Mouse (Mus musculus) brain, embryonic 14.5 days (tissue): ENCODE data around the gene Rsg1. TPM values are rescaled to one million over a fixed set of nuclear protein-coding genes. Genes with fewer than 3 reads are reported as not detected.

Experiments used
- DNase-seq: peaks from one replicate; pipeline ENCODE4 v3.0.0-alpha.2; 2011; ENCODE audit warnings: low read depth
- CTCF ChIP-seq: fragments of 200-500 bp; IDR thresholded peaks from 2 replicates; pipeline ENCODE4 v1.5.1; 2012; ENCODE audit warnings: inconsistent platforms, mild to moderate bottlenecking, moderate library complexity, borderline replicate concordance; ENCODE audit not compliant: insufficient read depth, insufficient read length; ENCODE audit errors: extremely low read depth
- POLR2A ChIP-seq: fragments of 200-500 bp; IDR thresholded peaks from 2 replicates; pipeline ENCODE4 v1.6.1; 2012; ENCODE audit warnings: mild to moderate bottlenecking, inconsistent platforms, borderline replicate concordance; ENCODE audit not compliant: poor library complexity, insufficient read depth, insufficient read length, severe bottlenecking; ENCODE audit errors: extremely low read depth
- polyA plus RNA-seq: library from polyadenylated mRNA; depleted of rRNA; stranded (reverse); fragments of >200 nt; gene quantifications from 2 replicates; pipeline ENCODE4 v1.2.3, GENCODE M21; 2012

Gene Rsg1
- polyA plus RNA-seq, 1 experiment = 5.2 TPM

- DNase-seq = no peak
- TF ChIP-seq CTCF (no peak), POLR2A (no peak)
Observed at GRCm38 (mm10) chr4:141194553-141194952, 19.2 kb upstream of the Rsg1 start.

DNA sequence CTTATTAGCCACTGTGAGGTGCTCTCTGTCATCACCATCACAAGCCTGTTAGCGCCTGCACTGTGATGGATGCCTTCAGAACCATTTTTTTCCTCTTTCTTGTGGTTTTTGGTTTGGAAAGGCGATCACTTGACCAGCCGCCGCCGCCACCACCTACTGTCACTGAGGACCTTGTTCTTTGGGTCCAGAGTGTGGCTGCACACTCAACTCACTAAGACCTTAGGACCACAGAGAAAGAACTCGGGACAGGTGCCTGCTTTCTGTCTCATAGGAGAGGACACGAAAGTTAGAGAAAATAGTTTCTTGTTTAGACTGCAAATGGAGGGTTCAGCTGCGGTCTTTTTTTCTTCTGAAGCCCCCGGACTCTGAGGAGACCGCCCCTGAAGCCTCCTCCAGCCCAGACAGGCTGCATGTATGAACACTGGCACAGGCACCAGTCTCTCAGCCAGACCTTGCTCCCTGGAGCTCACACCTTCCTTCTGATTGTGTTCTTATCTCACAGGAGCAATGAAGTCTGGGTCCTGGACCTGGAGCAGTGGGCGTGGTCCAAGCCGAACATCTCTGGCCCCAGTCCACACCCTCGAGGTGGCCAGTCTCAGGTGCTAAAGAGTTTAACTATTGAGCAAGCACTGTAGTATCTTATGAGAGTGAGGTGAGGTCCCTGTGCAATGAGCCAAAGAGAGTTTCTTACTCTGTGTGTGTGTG lies 16.6 kb upstream of the Rsg1 start:
- DNase-seq = no peak
- no peak for TF ChIP-seq POLR2A
- no peak for TF ChIP-seq CTCF

DNA sequence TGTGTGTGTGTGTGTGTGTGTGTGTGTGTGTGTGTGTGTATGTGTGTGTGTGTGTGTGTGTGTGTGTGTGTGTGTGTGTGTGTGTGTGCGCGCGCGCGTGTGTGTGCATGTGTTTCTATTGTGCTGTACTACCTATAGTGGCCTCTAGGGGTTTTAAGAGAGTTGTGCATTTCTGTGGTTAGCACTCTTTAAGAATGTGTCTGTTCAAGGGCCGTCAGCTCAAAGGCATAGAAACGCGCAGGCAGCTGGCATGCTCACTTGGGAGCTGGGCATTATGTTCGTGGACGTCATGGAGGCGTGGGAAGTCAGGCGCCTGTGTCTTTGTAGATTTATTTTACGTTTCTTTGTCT lies 16.1 kb upstream of the Rsg1 start:
- no peak for DNase-seq
- TF ChIP-seq POLR2A = no peak
- peak; percentile 26; the same call in 1 of the 2 replicates for TF ChIP-seq CTCF

DNA sequence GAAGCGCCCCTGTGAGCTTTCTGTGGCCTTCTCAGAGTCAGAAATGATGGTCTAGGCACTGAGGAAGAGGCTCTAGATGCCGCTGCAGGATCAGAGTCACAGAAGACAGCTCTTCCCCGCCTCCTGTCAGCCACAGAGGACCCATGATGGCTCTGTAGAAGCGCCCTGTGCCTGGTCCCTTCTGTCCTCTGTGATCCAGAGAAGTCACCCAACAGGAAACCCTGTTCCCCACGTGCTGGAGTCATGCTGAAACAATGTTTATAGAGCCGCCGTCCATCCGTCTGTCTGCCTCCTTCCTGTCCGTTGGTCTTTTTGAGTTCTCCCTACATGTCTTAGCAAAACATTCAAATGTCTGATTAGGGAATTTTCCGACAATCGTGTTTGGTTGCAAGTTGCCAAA lies 12.8 kb upstream of the Rsg1 start:
- no peak for DNase-seq
- TF ChIP-seq POLR2A = no peak
- TF ChIP-seq CTCF = no peak

- DNase-seq = no peak
- no peak for TF ChIP-seq POLR2A
- TF ChIP-seq CTCF = no peak
Observed at GRCm38 (mm10) chr4:141202192-141202591, 11.6 kb upstream of the Rsg1 start.

GRCm38 (mm10) chr4:141204580-141205061 lies 9.1 kb upstream of the Rsg1 start:
- TF ChIP-seq CTCF (no peak; the same call in 1 of the 2 replicates), POLR2A (no peak)

DNA sequence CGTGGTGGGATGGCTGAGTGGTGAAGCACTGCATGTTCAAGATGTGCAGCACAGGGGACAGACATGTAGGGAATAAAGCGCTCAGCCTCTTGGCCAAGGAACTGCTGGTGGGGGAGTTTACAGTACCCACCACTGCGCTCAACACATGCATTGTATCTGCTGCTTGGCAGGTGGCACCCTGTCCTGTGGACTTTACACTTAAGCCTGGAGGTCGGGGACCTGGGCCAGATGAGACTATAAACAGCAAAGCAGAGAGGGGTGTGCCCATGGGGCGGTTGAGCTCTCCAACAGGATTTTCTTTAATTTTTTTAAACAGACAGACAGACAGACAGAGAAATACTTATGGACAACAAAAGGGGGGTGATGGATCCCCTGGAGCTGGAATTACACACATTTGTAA lies 6.7 kb upstream of the Rsg1 start:
- TF ChIP-seq CTCF = no peak
- TF ChIP-seq POLR2A = no peak
- DNase-seq = no peak

More at GRCm38 (mm10) chr4:141204580-141205061, 9.1 kb upstream of the Rsg1 start:
- DNase-seq = no peak

- TF ChIP-seq POLR2A (no peak), CTCF (no peak)
- peak; percentile 40 for DNase-seq
Observed at GRCm38 (mm10) chr4:141210524-141211219, 3.1 kb upstream of the Rsg1 start.

DNA sequence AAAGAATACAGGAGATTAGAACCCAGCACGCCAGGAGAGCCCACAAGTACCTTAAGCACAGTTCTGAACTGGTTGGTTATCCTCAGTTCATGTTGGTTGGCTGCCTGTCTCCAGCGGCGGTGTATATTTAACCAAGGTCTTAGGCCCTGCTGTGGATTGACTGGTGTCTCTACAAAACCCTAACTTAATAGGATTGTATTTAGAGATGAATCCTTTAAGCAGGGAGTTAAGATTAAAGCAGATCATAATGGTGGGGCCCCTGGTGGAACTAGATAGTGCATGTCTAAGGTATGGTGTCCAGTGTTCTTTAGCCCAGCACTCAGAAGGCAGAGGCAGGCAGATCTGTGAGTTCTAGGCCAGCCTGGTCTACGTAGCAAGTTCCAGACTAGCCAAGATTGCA lies 2.1 kb upstream of the Rsg1 start:
- no peak for DNase-seq

DNA sequence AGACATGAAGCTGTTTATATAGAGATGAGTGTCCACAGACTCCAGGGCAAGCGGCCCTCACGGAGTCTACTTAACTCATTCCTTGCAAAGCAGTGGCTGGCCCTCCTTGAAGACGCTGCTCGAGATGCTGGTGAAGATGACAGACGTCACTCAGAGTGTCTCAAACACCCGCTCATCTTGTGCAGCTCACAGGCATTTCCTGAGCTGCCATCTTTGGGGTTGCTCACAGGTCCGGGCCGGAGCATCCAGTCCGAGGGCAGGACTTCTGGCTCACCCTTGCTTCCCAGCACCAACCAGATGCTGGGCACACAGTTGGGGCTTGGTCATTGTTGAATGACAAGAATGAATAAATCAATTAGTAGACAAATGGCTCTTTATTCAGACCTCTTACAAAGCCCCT lies 864 bp upstream of the Rsg1 start:
- no peak for TF ChIP-seq CTCF
- no peak for TF ChIP-seq POLR2A

More for the DNA sequence above, 2.1 kb upstream of the Rsg1 start:
- TF ChIP-seq CTCF (no peak), POLR2A (no peak)

DNA sequence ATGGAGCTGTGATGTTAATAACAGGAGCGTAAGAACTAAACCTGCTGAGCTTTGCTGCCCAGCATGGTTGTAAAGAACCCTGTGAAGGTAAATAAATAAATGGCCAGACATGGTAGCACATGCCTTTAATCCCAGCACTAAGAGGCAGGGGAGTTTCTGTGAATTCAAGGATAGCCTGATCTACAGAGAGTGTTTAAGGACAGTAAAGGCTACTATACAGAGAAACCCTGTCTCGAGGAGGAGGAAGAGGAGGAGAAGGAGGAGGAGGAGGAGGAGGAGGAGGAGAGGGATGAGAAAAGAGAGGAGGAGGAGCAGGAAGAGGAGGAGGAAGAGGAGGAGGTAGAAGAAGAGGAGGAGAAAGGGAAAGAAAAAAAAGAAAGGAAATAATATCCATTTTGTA lies 414 bp upstream of the Rsg1 start:
- no peak for TF ChIP-seq POLR2A
- no peak for TF ChIP-seq CTCF
- DNase-seq = peak; percentile 5

More for the DNA sequence above, 864 bp upstream of the Rsg1 start:
- DNase-seq = no peak
